Mouse (Mus musculus): Measurements from ENCODE around the gene Kif6. TPM values are rescaled to one million over a fixed set of nuclear protein-coding genes. Genes with fewer than 3 reads are reported as not detected.

The Kif6 gene
- total RNA-seq, 1 experiment from 2014 or later = 1.1 TPM

DNA sequence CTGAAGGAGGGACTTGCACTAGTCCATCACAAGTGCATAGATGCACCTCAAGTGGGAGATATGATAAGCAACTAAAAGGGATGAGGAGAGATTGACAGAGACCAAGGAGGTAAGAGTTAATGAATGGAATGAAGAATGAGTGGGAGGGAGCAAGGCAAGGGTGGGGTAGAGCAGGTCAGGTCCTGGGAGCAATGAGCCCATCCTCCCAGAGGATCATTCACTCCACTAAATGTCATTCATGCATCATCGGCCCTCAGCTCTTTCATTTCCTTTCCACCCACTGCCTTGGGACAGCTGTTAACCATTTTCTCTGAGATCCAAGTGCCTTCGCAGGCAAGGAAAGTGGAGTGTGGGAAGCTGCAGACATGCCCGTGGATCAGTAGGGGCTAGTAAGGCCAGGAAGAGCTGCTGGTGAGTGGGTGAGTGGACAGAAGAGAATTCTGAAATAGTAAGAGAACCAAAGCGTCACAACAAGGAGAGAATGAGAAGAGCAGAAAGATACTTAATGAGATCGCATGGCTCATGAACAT lies 95.2 kb downstream of the Kif6 start:
- ATAC-seq (replicated peaks in 1 of 2; ENCODE audit: insufficient read depth in 1 of 2, low FRiP score in 2 of 2, low TSS enrichment in 1 of 2, low read depth in 1 of 2, poor library complexity in 2 of 2, severe bottlenecking in 2 of 2) = no peak

DNA sequence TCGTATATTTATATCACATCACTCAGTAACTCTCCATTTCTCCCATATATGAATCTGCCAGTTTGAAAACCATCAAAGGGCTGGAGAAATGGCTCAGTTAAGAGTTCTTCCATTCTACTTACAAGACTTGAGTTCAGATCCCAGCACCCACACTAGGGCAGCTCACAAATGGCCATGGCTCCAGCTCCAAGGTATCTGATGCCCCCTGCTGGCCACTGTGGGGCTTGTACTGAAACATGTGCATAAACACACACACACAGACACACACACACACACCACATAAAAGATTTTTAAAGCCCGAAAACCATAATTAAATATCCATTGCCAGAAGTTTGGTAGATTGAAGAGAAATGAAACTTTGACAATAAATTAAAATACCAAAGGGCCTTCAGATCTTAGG lies 111.3 kb downstream of the Kif6 start:
- no peak for ATAC-seq (replicated peaks in 1 of 2; ENCODE audit: insufficient read depth in 1 of 2, low FRiP score in 2 of 2, low TSS enrichment in 1 of 2, low read depth in 1 of 2, poor library complexity in 2 of 2, severe bottlenecking in 2 of 2)

DNA sequence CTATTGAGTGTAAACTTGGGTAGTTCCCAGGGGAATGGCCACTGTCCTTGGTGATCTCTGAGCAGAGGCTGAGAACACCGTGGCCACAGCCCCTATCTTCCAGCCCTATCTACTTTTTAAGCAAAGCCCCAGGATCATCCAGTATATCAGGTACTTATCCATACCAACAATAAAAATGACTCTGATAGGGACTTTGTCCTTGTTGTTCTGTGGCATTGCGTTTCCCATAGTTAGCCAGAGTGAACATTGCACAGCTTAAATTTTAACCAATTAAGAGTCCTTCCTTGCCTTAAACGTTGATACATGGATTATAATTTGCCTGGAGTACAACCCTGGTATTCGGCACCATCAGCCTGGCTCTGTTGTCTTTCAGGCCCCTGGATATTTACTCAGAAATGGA lies 112.0 kb downstream of the Kif6 start:
- ATAC-seq (replicated peaks in 1 of 2; ENCODE audit: insufficient read depth in 1 of 2, low FRiP score in 2 of 2, low TSS enrichment in 1 of 2, low read depth in 1 of 2, poor library complexity in 2 of 2, severe bottlenecking in 2 of 2) = no peak

DNA sequence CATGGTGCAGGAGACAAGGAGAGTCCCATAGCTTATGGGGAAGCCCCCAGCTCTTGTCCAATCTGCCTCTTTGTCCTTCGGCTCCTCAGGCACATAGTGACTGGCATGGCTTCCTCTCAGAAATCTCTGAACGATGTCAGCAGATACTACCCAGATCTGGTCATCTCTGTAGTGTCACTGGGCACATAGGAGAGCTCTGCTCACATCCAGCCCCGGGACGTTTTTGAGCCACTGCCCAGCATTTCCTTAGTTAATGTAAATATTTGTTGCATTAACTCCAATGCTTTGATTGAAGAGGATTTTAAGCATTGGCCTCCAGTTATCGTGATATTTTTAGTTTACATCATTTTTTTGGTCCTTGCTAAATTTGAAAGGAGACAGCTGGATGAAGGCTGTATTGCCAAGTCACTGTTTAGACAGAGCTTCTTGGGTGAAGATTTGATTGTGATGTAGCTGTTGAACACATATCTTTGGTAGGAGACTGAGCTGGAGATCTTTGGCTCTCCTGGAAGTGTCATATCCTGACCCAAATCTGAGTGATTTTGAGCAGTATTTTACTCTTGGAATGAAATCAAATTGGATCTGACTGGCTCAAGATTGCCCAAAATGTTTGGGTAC lies 112.6 kb downstream of the Kif6 start:
- ATAC-seq (replicated peaks in 1 of 2; ENCODE audit: insufficient read depth in 1 of 2, low FRiP score in 2 of 2, low TSS enrichment in 1 of 2, low read depth in 1 of 2, poor library complexity in 2 of 2, severe bottlenecking in 2 of 2) = no peak

DNA sequence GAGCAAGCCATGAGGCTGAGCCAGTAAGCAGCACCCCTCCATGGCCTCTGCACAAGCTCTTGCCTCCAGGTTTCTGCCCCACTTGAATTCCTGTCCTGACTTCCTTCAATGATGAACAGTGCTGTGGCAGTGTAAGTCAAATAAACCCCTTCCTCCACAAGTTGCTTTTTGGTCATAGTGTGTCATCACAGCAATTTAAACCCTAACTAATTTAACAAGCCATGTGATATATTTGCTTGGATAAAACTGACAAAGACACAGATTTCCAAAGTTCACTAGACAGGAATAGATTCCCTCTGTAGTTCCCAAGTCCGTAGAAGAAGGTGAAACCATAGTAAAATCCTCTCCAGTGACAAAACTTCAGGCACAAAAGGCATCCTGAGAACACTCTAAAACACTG lies 114.9 kb downstream of the Kif6 start:
- ATAC-seq (replicated peaks in 1 of 2; ENCODE audit: insufficient read depth in 1 of 2, low FRiP score in 2 of 2, low TSS enrichment in 1 of 2, low read depth in 1 of 2, poor library complexity in 2 of 2, severe bottlenecking in 2 of 2) = no peak

DNA sequence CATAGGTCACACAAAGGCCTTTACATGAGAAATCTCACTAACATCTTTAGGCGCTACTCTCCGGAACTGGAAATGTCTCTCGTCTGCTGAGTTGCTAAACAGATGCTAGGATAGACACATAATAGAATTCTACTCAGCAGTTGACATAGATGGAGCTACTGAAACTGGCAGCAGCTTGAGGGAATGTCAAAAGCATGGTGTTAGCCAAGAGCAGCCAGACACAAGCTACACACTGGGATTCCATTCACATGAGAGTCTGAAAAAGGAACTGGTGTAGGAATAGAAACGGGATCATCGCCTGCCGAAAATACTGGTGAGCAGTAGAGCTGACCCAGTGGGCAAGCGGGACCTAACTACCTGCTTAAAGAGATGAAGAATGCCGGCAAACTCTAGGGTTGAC lies 117.8 kb downstream of the Kif6 start:
- ATAC-seq (replicated peaks in 1 of 2; ENCODE audit: insufficient read depth in 1 of 2, low FRiP score in 2 of 2, low TSS enrichment in 1 of 2, low read depth in 1 of 2, poor library complexity in 2 of 2, severe bottlenecking in 2 of 2) = no peak

DNA sequence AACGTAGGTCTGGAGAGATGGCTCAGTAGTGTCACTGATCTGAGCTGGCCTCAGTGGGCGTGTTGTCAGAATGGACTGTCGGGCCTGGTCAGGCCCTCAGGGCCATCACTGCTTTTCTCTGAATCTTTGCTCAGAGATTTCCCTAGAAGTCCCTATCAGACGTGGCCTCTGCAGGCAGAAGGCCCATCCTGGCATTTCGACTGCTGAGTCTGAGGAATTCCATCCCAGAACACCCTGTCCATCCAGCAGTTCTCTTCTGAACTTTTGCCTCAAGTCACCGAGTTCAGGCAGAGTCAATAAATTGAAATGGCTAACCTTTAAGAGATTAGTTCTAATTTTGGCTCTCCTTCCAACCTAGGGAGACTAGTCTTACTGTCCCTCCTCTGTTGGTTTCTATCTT lies 119.1 kb downstream of the Kif6 start:
- ATAC-seq (replicated peaks in 1 of 2; ENCODE audit: insufficient read depth in 1 of 2, low FRiP score in 2 of 2, low TSS enrichment in 1 of 2, low read depth in 1 of 2, poor library complexity in 2 of 2, severe bottlenecking in 2 of 2) = no peak

DNA sequence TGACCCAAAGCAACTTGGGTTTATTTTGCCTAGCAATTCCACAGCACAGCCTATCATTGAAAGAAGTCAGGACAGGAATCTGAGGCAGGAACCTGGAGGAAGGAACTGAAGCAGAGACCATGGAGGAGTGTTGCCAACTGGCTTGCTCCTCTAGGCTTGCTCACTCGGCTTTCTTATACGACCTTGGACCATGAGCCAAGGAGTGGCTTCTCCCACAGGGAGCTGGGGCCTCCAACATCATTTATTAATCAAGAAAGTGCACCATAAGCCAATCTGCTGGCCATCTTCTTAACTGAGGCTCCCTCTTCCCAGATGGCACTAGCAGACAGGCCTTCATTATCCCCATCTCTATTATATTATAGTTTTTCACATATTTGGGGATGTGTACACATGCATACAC lies 119.8 kb downstream of the Kif6 start:
- ATAC-seq (replicated peaks in 1 of 2; ENCODE audit: insufficient read depth in 1 of 2, low FRiP score in 2 of 2, low TSS enrichment in 1 of 2, low read depth in 1 of 2, poor library complexity in 2 of 2, severe bottlenecking in 2 of 2) = no peak

DNA sequence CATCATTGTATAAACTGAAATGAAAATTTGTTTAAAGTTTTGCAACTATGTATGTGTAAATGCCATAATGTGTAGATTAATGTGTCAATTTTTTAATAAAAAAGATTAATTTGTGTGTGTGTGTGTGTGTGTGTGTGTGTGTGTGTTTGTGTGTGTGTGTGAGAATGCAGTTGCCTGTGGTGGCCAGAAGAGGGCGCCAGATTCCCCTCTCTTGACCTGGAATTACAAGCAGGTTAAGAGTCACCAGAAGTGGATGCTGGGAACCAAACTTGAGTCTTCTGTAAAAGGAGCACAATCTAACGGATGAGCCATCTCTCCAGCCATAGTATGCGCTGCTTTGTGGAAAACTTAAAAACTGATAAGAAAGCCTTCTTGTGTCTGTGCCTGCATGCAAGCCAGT lies 121.4 kb downstream of the Kif6 start:
- no peak for ATAC-seq (replicated peaks in 1 of 2; ENCODE audit: insufficient read depth in 1 of 2, low FRiP score in 2 of 2, low TSS enrichment in 1 of 2, low read depth in 1 of 2, poor library complexity in 2 of 2, severe bottlenecking in 2 of 2)

DNA sequence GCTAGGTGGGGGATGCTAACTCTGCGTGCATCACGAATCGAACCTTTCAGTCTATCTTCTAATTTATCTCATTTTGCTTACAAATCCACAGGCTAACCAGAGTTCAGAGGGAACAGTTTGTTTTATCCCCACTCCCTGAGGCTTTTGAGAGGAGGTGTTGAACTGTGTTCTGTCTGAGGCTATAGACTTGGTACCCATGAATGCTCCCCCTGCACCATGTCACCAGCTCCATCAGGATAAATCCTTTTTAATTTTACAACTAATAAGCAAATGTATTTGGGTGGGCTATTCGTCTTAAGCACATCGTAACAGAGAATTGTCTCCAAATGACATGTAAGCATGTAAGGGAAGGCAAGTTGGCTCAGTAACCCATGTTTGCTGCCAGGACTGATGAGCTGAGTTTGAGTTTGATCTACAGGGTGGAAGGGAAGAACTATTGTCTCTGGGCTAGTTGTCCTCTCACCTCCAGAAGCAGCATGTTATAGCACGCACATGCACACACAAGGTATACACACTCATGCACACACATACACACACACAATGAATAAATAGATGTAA lies 122.4 kb downstream of the Kif6 start:
- ATAC-seq (replicated peaks in 1 of 2; ENCODE audit: insufficient read depth in 1 of 2, low FRiP score in 2 of 2, low TSS enrichment in 1 of 2, low read depth in 1 of 2, poor library complexity in 2 of 2, severe bottlenecking in 2 of 2) = no peak

DNA sequence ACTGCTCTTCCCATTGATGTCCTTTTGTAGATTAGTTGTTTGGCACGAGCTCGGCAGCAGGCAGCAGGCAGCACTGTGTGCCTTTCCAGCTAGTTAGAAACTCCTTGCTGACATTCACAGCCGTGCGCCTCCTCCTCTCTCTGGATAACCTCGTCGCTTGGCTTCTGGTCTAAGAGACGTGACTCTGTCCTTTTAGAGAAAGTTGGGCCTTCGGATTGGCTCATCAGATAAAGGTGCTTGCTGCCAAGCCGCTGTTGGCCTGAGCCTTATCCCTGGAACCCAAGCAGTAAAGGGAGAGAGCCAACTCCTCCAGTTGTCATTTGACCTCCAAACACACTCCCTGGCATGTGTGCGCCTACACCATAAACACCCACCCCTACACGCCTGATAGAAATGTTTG lies 123.4 kb downstream of the Kif6 start:
- ATAC-seq (replicated peaks in 1 of 2; ENCODE audit: insufficient read depth in 1 of 2, low FRiP score in 2 of 2, low TSS enrichment in 1 of 2, low read depth in 1 of 2, poor library complexity in 2 of 2, severe bottlenecking in 2 of 2) = no peak

DNA sequence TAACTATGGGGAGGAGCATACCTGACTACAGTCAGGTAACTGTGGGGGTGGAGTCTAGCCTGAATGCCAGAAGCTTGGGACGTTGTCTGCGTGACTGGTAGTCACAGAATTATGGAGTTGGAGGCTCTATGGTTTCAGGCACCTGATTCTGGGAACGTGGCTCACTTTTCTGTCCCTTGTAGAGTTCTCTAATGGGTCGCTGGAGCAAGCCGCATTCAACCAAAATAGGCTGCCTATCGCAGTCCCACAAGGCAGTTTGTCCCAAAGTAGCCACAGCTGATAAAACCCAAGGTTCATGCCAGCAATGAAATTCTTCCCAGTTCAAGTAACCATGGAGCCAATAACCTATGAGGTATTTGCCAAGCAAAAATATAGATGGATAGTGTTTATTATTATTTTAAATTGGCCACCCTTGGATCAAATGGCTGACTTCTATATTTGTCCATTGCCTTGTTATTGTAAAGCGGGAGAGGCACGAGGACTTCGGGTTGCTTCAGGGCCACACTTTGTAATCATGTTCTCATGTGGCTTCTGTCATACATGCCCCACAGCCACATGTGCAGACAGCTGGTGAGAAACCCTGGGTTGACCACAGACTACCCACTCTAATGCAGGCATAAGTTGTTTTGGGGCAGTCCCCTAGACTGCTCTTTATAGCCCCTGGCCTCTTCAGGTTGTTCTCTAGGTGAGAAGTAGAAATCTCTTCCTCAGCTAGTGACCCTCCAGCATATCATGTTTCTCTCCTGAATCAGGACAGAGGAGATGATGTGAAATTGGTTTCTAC lies 125.2 kb downstream of the Kif6 start:
- ATAC-seq (replicated peaks in 1 of 2; ENCODE audit: insufficient read depth in 1 of 2, low FRiP score in 2 of 2, low TSS enrichment in 1 of 2, low read depth in 1 of 2, poor library complexity in 2 of 2, severe bottlenecking in 2 of 2) = no peak

DNA sequence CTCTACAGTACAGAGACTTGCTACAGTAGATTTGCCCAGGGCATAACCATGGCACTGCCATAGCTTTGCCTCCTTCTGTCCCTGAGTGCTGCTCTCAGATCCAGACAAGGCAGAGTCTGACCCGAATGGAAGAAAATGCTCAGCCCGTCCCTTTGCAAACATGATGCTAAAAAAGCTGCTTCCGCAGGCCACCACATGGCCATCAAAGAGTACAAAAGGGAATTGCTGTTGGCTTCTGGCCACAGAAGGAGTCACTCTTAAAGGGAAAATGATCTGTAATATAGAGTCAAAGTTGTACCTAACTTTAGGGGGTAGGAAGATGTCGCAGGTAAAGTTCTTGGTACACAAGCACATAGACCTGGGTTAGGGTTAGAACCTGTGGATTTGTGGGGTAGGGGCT lies 126.2 kb downstream of the Kif6 start:
- no peak for ATAC-seq (replicated peaks in 1 of 2; ENCODE audit: insufficient read depth in 1 of 2, low FRiP score in 2 of 2, low TSS enrichment in 1 of 2, low read depth in 1 of 2, poor library complexity in 2 of 2, severe bottlenecking in 2 of 2)

DNA sequence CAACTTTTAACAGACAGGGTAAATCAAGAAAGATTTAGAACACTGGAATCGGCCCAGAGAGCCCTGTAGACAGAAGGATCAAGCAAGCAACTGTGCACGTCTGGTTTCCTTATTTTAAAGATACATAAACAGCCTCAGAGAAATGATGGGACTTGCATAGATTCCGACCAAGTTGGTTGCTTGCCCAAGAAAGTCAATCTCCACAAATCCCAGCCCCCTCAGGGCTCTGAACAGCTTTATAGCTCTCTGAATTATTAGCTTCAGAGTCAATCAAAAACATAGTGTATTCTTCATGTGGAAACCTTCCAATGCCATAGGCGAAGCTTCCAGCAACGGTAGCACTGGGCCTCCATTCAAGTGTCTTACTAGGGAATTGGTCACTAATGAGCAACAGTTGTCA lies 127.0 kb downstream of the Kif6 start:
- no peak for ATAC-seq (replicated peaks in 1 of 2; ENCODE audit: insufficient read depth in 1 of 2, low FRiP score in 2 of 2, low TSS enrichment in 1 of 2, low read depth in 1 of 2, poor library complexity in 2 of 2, severe bottlenecking in 2 of 2)

DNA sequence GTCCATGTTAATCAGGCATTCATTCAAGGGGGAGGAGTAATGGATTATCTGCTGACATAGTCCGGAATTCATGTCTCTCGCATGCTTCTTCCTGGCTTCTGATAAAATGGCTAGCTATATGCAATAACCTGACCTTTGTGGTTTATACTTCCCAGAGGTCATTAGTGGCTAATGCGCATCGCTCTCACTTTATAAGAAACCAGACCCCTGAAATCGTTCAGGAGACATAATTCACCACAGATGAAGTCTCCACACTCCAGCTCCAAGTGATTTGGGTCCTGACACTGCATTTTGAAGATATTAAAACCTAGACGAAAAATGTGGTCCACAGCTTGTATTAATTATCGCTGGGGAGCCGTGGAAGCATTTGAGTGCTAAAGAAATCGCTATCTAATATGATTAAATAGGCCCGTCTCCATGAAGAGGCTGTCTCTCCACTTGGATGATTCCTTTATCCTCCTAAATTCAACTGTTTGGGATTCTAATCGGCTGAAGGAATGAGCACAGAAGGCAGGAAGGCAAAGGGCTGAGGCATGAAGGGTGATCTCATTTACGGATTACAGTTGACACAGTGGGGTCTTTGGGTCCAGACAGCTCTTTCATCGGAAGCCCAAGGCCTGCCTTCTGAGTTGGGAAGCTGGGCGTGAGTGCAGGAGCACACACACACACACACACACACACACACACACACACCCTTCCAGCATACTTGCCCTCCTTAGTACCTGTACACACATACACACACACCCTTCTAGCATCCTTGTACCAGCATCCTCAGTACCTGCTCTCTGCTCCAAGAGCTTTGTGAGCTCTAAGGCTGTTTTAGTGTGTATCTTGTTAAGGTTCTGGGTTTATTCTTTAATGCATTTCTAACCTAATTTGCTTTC lies 128.9 kb downstream of the Kif6 start:
- no peak for ATAC-seq (replicated peaks in 1 of 2; ENCODE audit: insufficient read depth in 1 of 2, low FRiP score in 2 of 2, low TSS enrichment in 1 of 2, low read depth in 1 of 2, poor library complexity in 2 of 2, severe bottlenecking in 2 of 2)

DNA sequence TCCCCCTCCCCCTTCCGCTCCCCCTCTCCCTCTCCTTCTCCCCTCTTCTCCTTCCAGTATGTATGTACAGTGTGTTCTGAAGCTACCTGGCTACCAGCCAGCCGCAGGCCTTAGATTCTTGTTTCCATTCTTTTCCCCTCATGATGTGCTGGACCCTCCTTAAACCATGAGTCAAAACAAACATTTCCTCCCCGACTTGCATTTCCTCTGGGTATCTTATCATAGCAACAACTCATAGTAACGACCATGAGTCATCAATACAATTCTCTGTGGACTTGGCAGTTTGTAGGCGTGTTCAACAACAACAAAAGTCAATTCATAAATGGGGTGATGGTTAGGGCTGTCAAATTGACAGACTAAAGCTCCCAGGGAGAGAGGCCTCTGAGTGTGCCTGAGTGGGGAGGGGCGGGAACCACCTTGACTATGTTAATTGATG lies 136.0 kb downstream of the Kif6 start:
- no peak for ATAC-seq (replicated peaks in 1 of 2; ENCODE audit: insufficient read depth in 1 of 2, low FRiP score in 2 of 2, low TSS enrichment in 1 of 2, low read depth in 1 of 2, poor library complexity in 2 of 2, severe bottlenecking in 2 of 2)

DNA sequence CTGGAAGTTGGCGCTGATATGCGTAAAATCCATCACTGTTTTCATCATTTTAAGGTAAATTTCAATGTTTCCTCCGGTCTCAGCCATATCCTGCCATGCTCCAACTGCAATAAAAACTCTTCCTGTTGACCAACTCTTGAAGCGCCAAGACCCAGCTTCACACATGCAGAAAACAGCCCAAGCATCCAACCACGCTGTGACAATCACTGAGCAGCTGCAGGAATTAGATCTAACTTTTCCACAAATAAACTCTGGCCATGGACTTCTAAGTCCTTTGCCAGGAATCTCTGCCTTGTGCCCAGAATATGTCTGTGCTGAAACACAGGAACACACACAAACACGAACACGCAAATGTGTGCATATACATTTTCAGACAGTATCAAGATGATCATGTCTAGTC lies 138.9 kb downstream of the Kif6 start:
- no peak for ATAC-seq (replicated peaks in 1 of 2; ENCODE audit: insufficient read depth in 1 of 2, low FRiP score in 2 of 2, low TSS enrichment in 1 of 2, low read depth in 1 of 2, poor library complexity in 2 of 2, severe bottlenecking in 2 of 2)

DNA sequence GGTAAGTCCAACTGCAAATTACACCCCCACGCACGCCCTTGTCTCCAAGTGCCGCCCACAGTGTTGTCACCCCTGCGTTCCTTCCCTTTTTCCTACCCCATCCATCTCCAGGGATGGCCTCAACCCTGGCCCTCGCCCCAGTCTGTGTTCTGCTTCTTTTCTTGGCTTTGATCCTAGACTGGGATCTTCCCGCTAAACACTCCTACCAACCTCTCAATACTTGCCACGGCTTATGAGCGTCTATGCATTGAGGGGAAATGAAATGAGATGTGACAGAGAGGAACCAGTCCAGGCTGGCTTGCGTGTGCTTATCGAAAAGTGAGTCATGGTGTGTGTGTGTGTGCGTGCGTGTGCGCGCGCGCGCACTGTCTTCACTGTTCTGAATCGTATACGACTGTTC lies 141.9 kb downstream of the Kif6 start:
- ATAC-seq (replicated peaks in 1 of 2; ENCODE audit: insufficient read depth in 1 of 2, low FRiP score in 2 of 2, low TSS enrichment in 1 of 2, low read depth in 1 of 2, poor library complexity in 2 of 2, severe bottlenecking in 2 of 2) = no peak

All from hematopoietic stem cell, adult 5-6 weeks (primary cell).